Mouse (Mus musculus): ENCODE measurements at regions not wholly inside any gene's neighbourhood (a gene's known extent, or its start where the extent isn't known, plus 50 kb on each side); places are given as distances from the start of the nearest gene placed in this dataset.

GRCm38 (mm10) chr2:115013916-115014315 lies 359.2 kb upstream of the Dph6 start:
- Histone ChIP-seq H3K4me2 (no peak overlapping the region), H3K27me3 (no peaks in the 10 kb centered on the region), H3K4me1 (no peaks in the 10 kb centered on the region), H3K4me3 (no peak overlapping the region), H3K9me3 (peaks cover 7% of the 10 kb centered on the region; the same call in 1 of the 2 replicates), H3K27ac (no peak overlapping the region), H3K9ac (no peak overlapping the region), H3K36me3 (no peaks in the 10 kb centered on the region)
- no peak for ATAC-seq (ENCODE audit: insufficient number of reproducible peaks, insufficient read depth, low FRiP score, low TSS enrichment, low read depth)
- 49% methylated on average over 1 of the region's 1 CpGs for WGBS

DNA sequence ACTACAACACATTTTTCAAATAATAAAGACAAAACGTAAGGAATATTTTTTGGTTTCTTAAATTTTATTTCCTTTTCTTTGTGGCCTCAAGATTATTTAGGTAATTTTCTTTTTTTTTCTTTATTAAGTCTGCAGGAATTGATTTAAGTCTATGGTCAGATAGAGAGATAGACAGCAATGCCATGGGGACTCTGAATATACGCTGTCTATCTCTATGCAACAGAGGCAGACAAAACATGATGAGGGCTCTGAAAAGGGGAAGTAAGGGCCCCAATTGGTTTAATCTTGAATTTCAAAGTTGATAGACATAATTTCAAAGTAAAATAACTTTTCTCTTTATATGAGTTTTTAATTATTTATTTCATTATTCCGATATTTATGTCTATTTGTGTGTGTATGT lies 372.0 kb upstream of the Dph6 start:
- Histone ChIP-seq H3K36me3 (no peaks in the 10 kb centered on the region), H3K4me1 (peaks cover 8% of the 10 kb centered on the region; the same call in 1 of the 2 replicates), H3K4me3 (no peak overlapping the region), H3K9me3 (no peaks in the 10 kb centered on the region), H3K27ac (no peak overlapping the region), H3K27me3 (no peaks in the 10 kb centered on the region), H3K9ac (no peak overlapping the region), H3K4me2 (no peak overlapping the region)
- ATAC-seq (ENCODE audit: insufficient number of reproducible peaks, insufficient read depth, low FRiP score, low TSS enrichment, low read depth), result no peak
- 90% methylated on average over 3 of the region's 3 CpGs for WGBS

- WGBS, result 46% methylated on average over 2 of the region's 2 CpGs
- Histone ChIP-seq H3K27me3 (no peaks in the 10 kb centered on the region), H3K27ac (no peak overlapping the region), H3K9ac (no peak overlapping the region), H3K9me3 (no peaks in the 10 kb centered on the region), H3K4me3 (no peak overlapping the region), H3K4me2 (no peak overlapping the region), H3K36me3 (no peaks in the 10 kb centered on the region), H3K4me1 (peaks cover 8% of the 10 kb centered on the region; the same call in 1 of the 2 replicates)
- no peak for ATAC-seq (ENCODE audit: insufficient number of reproducible peaks, insufficient read depth, low FRiP score, low TSS enrichment, low read depth)
Measured at GRCm38 (mm10) chr2:115031134-115031533, 376.4 kb upstream of the Dph6 start.

DNA sequence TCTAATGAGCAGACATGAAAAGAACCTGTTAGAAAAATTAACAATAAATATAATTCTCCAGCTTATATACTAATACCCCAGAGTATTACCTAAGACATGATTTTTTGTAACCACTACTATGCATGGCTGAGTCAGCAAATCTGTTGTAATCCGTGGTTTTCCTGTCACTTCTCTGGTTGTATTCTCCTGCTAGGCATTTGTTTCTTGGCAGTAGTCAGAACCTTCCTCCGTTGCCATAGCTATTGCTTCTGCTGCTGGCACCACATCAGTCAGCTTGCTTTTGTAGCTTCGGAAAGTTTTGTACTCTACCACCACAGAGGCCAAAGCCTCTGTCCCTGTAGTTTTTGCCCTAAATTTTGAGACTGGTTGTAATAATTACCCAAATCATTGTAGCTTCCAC lies 381.4 kb upstream of the Dph6 start:
- Histone ChIP-seq H3K27ac (no peak overlapping the region), H3K4me1 (peaks cover under 1% of the 10 kb centered on the region; the same call in 1 of the 2 replicates), H3K4me2 (no peak overlapping the region), H3K36me3 (no peaks in the 10 kb centered on the region), H3K9ac (no peak overlapping the region), H3K27me3 (no peaks in the 10 kb centered on the region), H3K4me3 (no peak overlapping the region), H3K9me3 (no peaks in the 10 kb centered on the region)
- ATAC-seq (ENCODE audit: insufficient number of reproducible peaks, insufficient read depth, low FRiP score, low TSS enrichment, low read depth), result no peak
- WGBS, result 45% methylated on average over 3 of the region's 3 CpGs

DNA sequence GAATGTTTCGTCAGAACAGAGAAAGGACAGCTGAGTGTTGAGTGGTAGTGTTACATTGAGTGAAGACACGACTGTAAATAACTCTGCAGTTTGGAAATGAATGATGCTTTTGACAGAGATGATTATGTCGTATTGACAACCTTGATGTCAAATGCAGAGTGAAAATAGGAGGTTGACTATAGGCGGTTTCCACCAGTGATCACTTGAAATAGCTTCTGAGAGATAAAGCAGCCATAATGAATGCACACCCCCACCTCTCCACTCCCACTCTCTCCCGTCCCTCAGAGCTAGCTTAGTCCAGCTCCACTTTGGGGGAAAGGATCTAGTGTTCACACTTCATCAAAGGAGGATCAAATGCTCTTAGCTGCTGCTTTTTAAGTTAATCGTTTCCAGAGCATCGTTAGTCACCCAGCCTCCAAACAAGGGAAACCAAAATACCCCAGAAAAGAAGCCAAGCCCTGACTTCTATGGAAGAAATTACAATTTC lies 387.6 kb upstream of the Dph6 start:
- no peak for ATAC-seq (ENCODE audit: insufficient number of reproducible peaks, insufficient read depth, low FRiP score, low TSS enrichment, low read depth)
- Histone ChIP-seq H3K9me3 (no peaks in the 10 kb centered on the region), H3K27me3 (no peaks in the 10 kb centered on the region), H3K9ac (no peak overlapping the region), H3K4me1 (0 out of 2 replicates have a peak, but pooled peaks cover 7% of the 10 kb centered on the region), H3K36me3 (no peaks in the 10 kb centered on the region), H3K27ac (no peak overlapping the region), H3K4me2 (no peak overlapping the region), H3K4me3 (no peak overlapping the region)
- WGBS, result 46% methylated on average over 7 of the region's 7 CpGs

GRCm38 (mm10) chr2:115056327-115057070 lies 401.7 kb upstream of the Dph6 start:
- WGBS, result 63% methylated on average over 4 of the region's 4 CpGs
- no peaks in the 10 kb centered on the region for H3K27me3 ChIP-seq
- no peaks in the 10 kb centered on the region for H3K9me3 ChIP-seq
- H3K4me3 ChIP-seq, result no peak overlapping the region
- H3K36me3 ChIP-seq, result no peaks in the 10 kb centered on the region
- H3K9ac ChIP-seq, result no peak overlapping the region
- no peak overlapping the region for H3K27ac ChIP-seq
- H3K4me1 ChIP-seq, result 0 out of 2 replicates have a peak, but pooled peaks cover 2% of the 10 kb centered on the region
- no peak for ATAC-seq (ENCODE audit: insufficient number of reproducible peaks, insufficient read depth, low FRiP score, low TSS enrichment, low read depth)
- no peak overlapping the region for H3K4me2 ChIP-seq

GRCm38 (mm10) chr2:115057200-115057599 lies 402.4 kb upstream of the Dph6 start:
- H3K4me2 ChIP-seq, result no peak overlapping the region
- no peak overlapping the region for H3K9ac ChIP-seq
- H3K27me3 ChIP-seq, result no peaks in the 10 kb centered on the region
- no peaks in the 10 kb centered on the region for H3K36me3 ChIP-seq
- no peak overlapping the region for H3K27ac ChIP-seq
- no peak overlapping the region for H3K4me3 ChIP-seq
- no peak for ATAC-seq (ENCODE audit: insufficient number of reproducible peaks, insufficient read depth, low FRiP score, low TSS enrichment, low read depth)
- H3K4me1 ChIP-seq, result 0 out of 2 replicates have a peak, but pooled peaks cover 2% of the 10 kb centered on the region
- WGBS, result 63% methylated on average over 2 of the region's 2 CpGs
- H3K9me3 ChIP-seq, result no peaks in the 10 kb centered on the region

DNA sequence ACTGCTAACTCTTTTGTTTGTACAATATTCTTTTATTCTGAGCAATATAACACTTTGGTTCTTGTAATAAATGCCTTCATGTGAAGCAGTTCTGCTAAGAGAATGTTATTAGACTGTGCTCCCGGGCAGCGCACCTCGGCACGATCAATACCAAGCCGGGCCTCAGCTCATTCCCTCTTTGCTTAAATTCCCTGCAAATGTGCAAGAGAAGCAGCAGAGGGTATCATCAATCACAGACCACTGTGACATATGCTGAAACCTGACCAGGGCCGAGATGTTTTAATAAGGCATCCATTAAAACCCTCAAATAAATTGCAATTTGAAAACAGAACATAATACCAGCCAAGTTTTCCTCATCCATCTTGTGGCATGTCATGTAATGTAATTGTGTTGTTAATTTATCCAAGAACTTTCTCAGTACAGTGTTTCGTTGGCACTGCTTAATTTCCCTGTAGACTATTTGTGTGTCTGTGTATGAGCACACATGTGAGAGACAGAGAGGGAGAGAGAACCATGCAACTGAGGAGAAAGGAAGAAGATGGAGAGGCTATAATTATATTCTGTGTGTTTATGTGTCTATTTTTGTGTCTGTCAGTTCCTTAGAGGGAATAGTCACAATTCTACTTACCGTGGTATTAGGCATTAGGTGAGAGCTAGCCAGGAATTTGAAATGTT lies 412.9 kb upstream of the Dph6 start:
- WGBS, result 61% methylated on average over 8 of the region's 8 CpGs
- Histone ChIP-seq H3K4me2 (no peak overlapping the region), H3K27me3 (no peaks in the 10 kb centered on the region), H3K4me3 (no peak overlapping the region), H3K36me3 (no peaks in the 10 kb centered on the region), H3K9ac (no peak overlapping the region), H3K9me3 (no peaks in the 10 kb centered on the region), H3K27ac (no peak overlapping the region), H3K4me1 (no peaks in the 10 kb centered on the region)
- ATAC-seq (ENCODE audit: insufficient number of reproducible peaks, insufficient read depth, low FRiP score, low TSS enrichment, low read depth), result no peak

- Histone ChIP-seq H3K27ac (no peak overlapping the region), H3K36me3 (no peaks in the 10 kb centered on the region), H3K4me1 (no peaks in the 10 kb centered on the region), H3K4me2 (no peak overlapping the region), H3K9me3 (no peaks in the 10 kb centered on the region), H3K27me3 (no peaks in the 10 kb centered on the region), H3K9ac (no peak overlapping the region), H3K4me3 (no peak overlapping the region)
- no peak for ATAC-seq (ENCODE audit: insufficient number of reproducible peaks, insufficient read depth, low FRiP score, low TSS enrichment, low read depth)
- WGBS, result 64% methylated on average over 4 of the region's 4 CpGs
Measured at GRCm38 (mm10) chr2:115069704-115070103, 414.9 kb upstream of the Dph6 start.

DNA sequence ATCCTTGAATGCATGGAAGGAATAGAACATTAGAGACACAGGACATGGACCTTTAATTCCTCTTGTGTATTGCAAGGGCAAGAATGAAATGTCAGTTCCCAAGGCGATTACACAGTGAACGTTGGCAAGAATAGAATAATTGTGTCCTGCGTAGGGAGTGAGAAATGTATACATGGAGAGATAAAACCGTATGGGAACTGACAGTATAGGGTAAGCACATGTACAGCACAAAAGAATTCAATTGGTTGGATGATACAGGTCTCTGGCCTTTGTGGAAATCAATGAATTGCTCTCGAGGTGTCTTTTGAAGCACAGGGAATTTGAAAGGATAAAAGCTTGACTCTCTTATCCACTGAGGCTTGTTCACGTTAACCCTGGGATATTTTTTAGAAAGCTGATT lies 415.4 kb upstream of the Dph6 start:
- no peak overlapping the region for H3K4me3 ChIP-seq
- H3K4me1 ChIP-seq, result no peaks in the 10 kb centered on the region
- no peak for ATAC-seq (ENCODE audit: insufficient number of reproducible peaks, insufficient read depth, low FRiP score, low TSS enrichment, low read depth)
- H3K9me3 ChIP-seq, result no peaks in the 10 kb centered on the region
- H3K4me2 ChIP-seq, result no peak overlapping the region
- no peak overlapping the region for H3K27ac ChIP-seq
- no peak overlapping the region for H3K9ac ChIP-seq
- no peaks in the 10 kb centered on the region for H3K36me3 ChIP-seq
- H3K27me3 ChIP-seq, result no peaks in the 10 kb centered on the region
- 71% methylated on average over 6 of the region's 6 CpGs for WGBS

- no peak for ATAC-seq (ENCODE audit: insufficient number of reproducible peaks, insufficient read depth, low FRiP score, low TSS enrichment, low read depth)
- Histone ChIP-seq H3K27me3 (no peaks in the 10 kb centered on the region), H3K36me3 (no peaks in the 10 kb centered on the region), H3K27ac (no peak overlapping the region), H3K4me3 (no peak overlapping the region), H3K9me3 (no peaks in the 10 kb centered on the region), H3K4me2 (no peak overlapping the region), H3K9ac (no peak overlapping the region), H3K4me1 (no peaks in the 10 kb centered on the region)
- 74% methylated on average over 3 of the region's 3 CpGs for WGBS
Measured at GRCm38 (mm10) chr2:115070666-115071065, 415.9 kb upstream of the Dph6 start.

All from embryonic facial prominence, embryonic 13.5 days (tissue).